Mouse (Mus musculus): Measurements from ENCODE around the gene Stpg4.

DNA sequence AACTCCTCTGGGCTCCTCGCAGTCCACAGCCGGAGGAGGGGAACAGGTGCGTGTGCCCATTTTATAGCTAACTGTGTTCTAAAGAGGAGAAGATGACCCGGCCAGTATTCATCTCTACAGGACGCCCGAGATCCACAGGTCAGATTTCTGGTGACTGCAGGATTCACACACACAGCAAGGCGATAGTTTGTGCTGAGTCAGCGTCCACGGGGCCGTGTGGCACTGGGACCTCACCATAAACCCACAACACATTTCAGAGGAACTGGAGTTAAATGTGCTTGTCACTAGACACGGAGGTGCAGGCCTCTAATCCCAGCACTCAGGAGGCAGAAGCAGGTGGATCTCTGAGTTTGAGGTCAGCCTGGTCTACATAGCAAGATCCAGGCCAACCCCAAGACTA, 25.1 kb downstream of the Stpg4 start:
- no peak for TF ChIP-seq POLR2A (IDR thresholded peaks at IDR 0.05; ENCODE audit: insufficient read depth, low read depth, low read length)
- no peak for TF ChIP-seq CTCF (IDR thresholded peaks at IDR 0.05; ENCODE audit: insufficient read depth, low read depth, low read length)
